Mouse (Mus musculus) brain, embryonic 14.5 days (tissue): Measurements from ENCODE around the gene Mrps15.

ENCODE experiments used
- CTCF ChIP-seq: fragments of 200-500 bp; IDR thresholded peaks from 2 replicates; pipeline ENCODE4 v1.5.1; 2012; ENCODE audit warnings: inconsistent platforms, mild to moderate bottlenecking, moderate library complexity, borderline replicate concordance; ENCODE audit not compliant: insufficient read depth, insufficient read length; ENCODE audit errors: extremely low read depth
- POLR2A ChIP-seq: fragments of 200-500 bp; IDR thresholded peaks from 2 replicates; pipeline ENCODE4 v1.6.1; 2012; ENCODE audit warnings: mild to moderate bottlenecking, inconsistent platforms, borderline replicate concordance; ENCODE audit not compliant: poor library complexity, insufficient read depth, insufficient read length, severe bottlenecking; ENCODE audit errors: extremely low read depth

DNA sequence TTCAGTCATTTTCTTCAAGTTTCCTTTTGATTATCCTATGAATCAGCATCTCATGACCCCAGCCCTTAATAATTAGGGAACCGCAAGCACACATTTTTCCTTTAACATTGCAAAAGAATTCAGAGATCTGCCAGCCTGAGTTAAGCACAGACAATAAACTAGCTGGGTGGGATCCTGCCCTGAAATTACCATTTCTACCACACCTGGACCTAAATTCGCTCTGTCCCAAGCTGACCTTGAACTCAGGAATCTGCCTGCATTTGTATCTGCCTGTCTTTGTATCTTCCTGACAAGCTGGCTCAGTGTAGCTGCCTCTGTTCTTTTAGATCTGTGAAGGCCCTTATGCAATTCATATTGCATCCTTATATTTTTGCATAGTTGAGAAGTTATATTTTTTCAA lies 48.9 kb upstream of the Mrps15 start:
- TF ChIP-seq CTCF: no peak
- TF ChIP-seq POLR2A: no peak
